Mouse (Mus musculus): ENCODE data around the gene Usp4. TPM values are rescaled to one million over a fixed set of nuclear protein-coding genes. Genes with fewer than 3 reads are reported as not detected.

Usp4 gene
- total and polyA plus RNA-seq, 2 experiments from 2014 or later: 92.0 to 94.4 TPM

DNA sequence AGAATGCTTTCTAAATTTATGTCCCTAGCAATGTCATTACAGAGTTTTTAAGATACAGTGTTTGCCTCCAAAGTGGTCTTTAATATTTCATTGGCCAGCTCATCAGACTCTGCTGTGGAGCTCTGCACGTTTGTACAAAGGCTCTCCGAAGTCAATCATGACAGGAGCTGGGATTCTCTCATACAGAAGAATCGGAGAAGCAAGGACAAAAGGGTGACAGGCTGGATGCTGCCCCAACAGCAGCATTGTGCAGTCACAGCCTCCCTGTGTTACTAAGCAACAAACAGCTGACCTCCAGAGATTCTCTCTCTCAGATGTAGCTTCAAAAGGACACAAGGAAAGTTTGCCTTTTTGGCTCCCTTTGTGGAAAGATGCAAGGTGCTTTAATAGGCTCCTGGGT, 88.5 kb downstream of the Usp4 start, which contains the start of gene BC048562:
BC048562 (plus strand) TSS at position 301 of the 400 bp plus-strand sequence.
- H3K27me3 ChIP-seq (ENCODE audit: insufficient read depth, low read length): no peaks in the 10 kb centered on the region
- H3K9ac ChIP-seq (replicated peaks; ENCODE audit: low read length): no peak within 1 kb of the TSS
- 0 out of 2 replicates have a peak, but pooled peaks have one; percentile 32 for ATAC-seq
- H3K4me1 ChIP-seq (ENCODE audit: insufficient read depth, low read length): peaks cover 4% of the 10 kb centered on the region; the same call in 1 of the 2 replicates
- TF ChIP-seq CTCF (IDR thresholded peaks at IDR 0.05; ENCODE audit: low read depth): no peak
- H3K27ac ChIP-seq: no peak within 1 kb of the TSS
- no peak within 1 kb of the TSS for H3K4me2 ChIP-seq (ENCODE audit: low read depth, low read length)
- no peak within 1 kb of the TSS for H3K4me3 ChIP-seq (ENCODE audit: low read length)
- H3K36me3 ChIP-seq (ENCODE audit: insufficient read depth, low read length): no peaks in the 10 kb centered on the region
- DNase-seq (ENCODE audit: low spot score): peak; percentile 31
- WGBS: 24% methylated on average over 3 of the region's 3 CpGs
- H3K9me3 ChIP-seq (ENCODE audit: low read length): no peaks in the 10 kb centered on the region

GRCm38 (mm10) chr9:108439176-108439575, 91.5 kb downstream of the Usp4 start:
- ATAC-seq (no peak), DNase-seq (ENCODE audit: low spot score) (peak; percentile 52)
- Histone ChIP-seq H3K4me3 (ENCODE audit: low read length) (no peak overlapping the region), H3K4me2 (ENCODE audit: low read depth, low read length) (no peak overlapping the region), H3K4me1 (ENCODE audit: insufficient read depth, low read length) (peaks cover 4% of the 10 kb centered on the region; the same call in 1 of the 2 replicates), H3K27ac (peak overlapping the region; percentile 11; the same call in 1 of the 2 replicates), H3K36me3 (ENCODE audit: insufficient read depth, low read length) (no peaks in the 10 kb centered on the region), H3K9ac (replicated peaks; ENCODE audit: low read length) (no peak overlapping the region), H3K27me3 (ENCODE audit: insufficient read depth, low read length) (no peaks in the 10 kb centered on the region), H3K9me3 (ENCODE audit: low read length) (no peaks in the 10 kb centered on the region)
- WGBS: 59% methylated on average over 6 of the region's 6 CpGs
- no peak for TF ChIP-seq CTCF (IDR thresholded peaks at IDR 0.05; ENCODE audit: low read depth)

DNA sequence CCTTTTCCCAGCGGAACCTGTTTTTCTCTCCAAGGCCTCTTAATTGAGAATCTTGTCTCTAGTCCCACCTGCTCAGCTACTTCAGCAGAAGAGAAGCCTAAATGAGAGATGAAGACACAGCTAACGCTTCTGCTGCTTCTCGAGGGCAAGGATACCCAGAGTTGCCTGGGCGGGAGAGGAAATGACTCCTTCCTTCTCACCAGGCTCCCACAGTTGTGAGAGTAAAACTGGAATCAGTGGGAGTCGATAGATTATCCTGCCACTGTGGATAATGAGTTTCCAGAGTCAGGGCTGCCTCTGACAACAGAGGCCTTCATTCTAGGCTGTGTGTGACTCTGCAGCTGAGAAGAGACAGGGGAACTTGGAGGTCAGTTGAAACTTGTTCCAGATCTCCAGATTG, 92.8 kb downstream of the Usp4 start:
- Histone ChIP-seq H3K9me3 (ENCODE audit: low read length) (no peaks in the 10 kb centered on the region), H3K4me2 (ENCODE audit: low read depth, low read length) (no peak overlapping the region), H3K9ac (replicated peaks; ENCODE audit: low read length) (no peak overlapping the region), H3K36me3 (ENCODE audit: insufficient read depth, low read length) (no peaks in the 10 kb centered on the region), H3K4me3 (ENCODE audit: low read length) (no peak overlapping the region), H3K27ac (no peak overlapping the region), H3K4me1 (ENCODE audit: insufficient read depth, low read length) (peaks cover 4% of the 10 kb centered on the region; the same call in 1 of the 2 replicates), H3K27me3 (ENCODE audit: insufficient read depth, low read length) (no peaks in the 10 kb centered on the region)
- DNase-seq (ENCODE audit: low spot score) (no peak), ATAC-seq (no peak)
- no peak for TF ChIP-seq CTCF (IDR thresholded peaks at IDR 0.05; ENCODE audit: low read depth)
- WGBS: 61% methylated on average over 5 of the region's 5 CpGs

GRCm38 (mm10) chr9:108441236-108441919, 93.7 kb downstream of the Usp4 start:
- DNase-seq (ENCODE audit: low spot score) (no peak), ATAC-seq (no peak)
- Histone ChIP-seq H3K4me3 (ENCODE audit: low read length) (no peak overlapping the region), H3K36me3 (ENCODE audit: insufficient read depth, low read length) (no peaks in the 10 kb centered on the region), H3K9ac (replicated peaks; ENCODE audit: low read length) (no peak overlapping the region), H3K27ac (no peak overlapping the region), H3K27me3 (ENCODE audit: insufficient read depth, low read length) (no peaks in the 10 kb centered on the region), H3K9me3 (ENCODE audit: low read length) (no peaks in the 10 kb centered on the region), H3K4me1 (ENCODE audit: insufficient read depth, low read length) (peaks cover 4% of the 10 kb centered on the region; the same call in 1 of the 2 replicates), H3K4me2 (ENCODE audit: low read depth, low read length) (no peak overlapping the region)
- TF ChIP-seq CTCF (IDR thresholded peaks at IDR 0.05; ENCODE audit: low read depth): no peak
- WGBS: 66% methylated on average over 11 of the region's 11 CpGs

Other genes starting within 250 kb of the Usp4 start
- 53.9 and 60.7 TPM in 2 replicates for gene Bsn, start 157.5 kb upstream of the Usp4 start, total RNA-seq (2014; rRNA removed)
- 6.5 and 7.4 TPM in 2 replicates for gene Bsn, start 157.5 kb upstream of the Usp4 start, polyA plus RNA-seq (2015; fragmentation: Nextera tagmentation; extraction: Ambion mirVana)
- 127 and 129 TPM in 2 replicates for gene Dag1, start 83.9 kb upstream of the Usp4 start, total RNA-seq (2014; rRNA removed)
- 70.2 and 76.3 TPM in 2 replicates for gene Dag1, start 83.9 kb upstream of the Usp4 start, polyA plus RNA-seq (2015; fragmentation: Nextera tagmentation; extraction: Ambion mirVana)
- gene Nicn1, start 57.4 kb upstream of the Usp4 start, total RNA-seq (2014; rRNA removed): 79.8 and 108 TPM in 2 replicates
- 114 and 118 TPM in 2 replicates for gene Nicn1, start 57.4 kb upstream of the Usp4 start, polyA plus RNA-seq (2015; fragmentation: Nextera tagmentation; extraction: Ambion mirVana)
- gene Amt, start 51.0 kb upstream of the Usp4 start, total RNA-seq (2014; rRNA removed): 22.5 and 27.1 TPM in 2 replicates
- 28.5 and 32.9 TPM in 2 replicates for gene Amt, start 51.0 kb upstream of the Usp4 start, polyA plus RNA-seq (2015; fragmentation: Nextera tagmentation; extraction: Ambion mirVana)
- 105 and 106 TPM in 2 replicates for gene Rhoa, start 41.7 kb upstream of the Usp4 start, total RNA-seq (2014; rRNA removed)
- gene Rhoa, start 41.7 kb upstream of the Usp4 start, polyA plus RNA-seq (2015; fragmentation: Nextera tagmentation; extraction: Ambion mirVana): 268 and 276 TPM in 2 replicates
- gene Tcta, start 41.7 kb upstream of the Usp4 start, total RNA-seq (2014; rRNA removed): 65.2 and 66.5 TPM in 2 replicates
- 79.4 and 80.3 TPM in 2 replicates for gene Tcta, start 41.7 kb upstream of the Usp4 start, polyA plus RNA-seq (2015; fragmentation: Nextera tagmentation; extraction: Ambion mirVana)
- 224 and 226 TPM in 2 replicates for gene Gpx1, start 8.9 kb upstream of the Usp4 start, total RNA-seq (2014; rRNA removed)
- 426 and 460 TPM in 2 replicates for gene Gpx1, start 8.9 kb upstream of the Usp4 start, polyA plus RNA-seq (2015; fragmentation: Nextera tagmentation; extraction: Ambion mirVana)
- gene 1700102P08Rik, start 45.0 kb downstream of the Usp4 start, total RNA-seq (2014; rRNA removed): 0.43 and 2.8 TPM in 2 replicates
- gene 1700102P08Rik, start 45.0 kb downstream of the Usp4 start, polyA plus RNA-seq (2015; fragmentation: Nextera tagmentation; extraction: Ambion mirVana): 0.61 and 0.81 TPM in 2 replicates
- gene Ccdc36, start 80.6 kb downstream of the Usp4 start, total RNA-seq (2014; rRNA removed): 0.97 and 1.2 TPM in 2 replicates
- gene Ccdc36, start 80.6 kb downstream of the Usp4 start, polyA plus RNA-seq (2015; fragmentation: Nextera tagmentation; extraction: Ambion mirVana): 1.7 TPM in 2 replicates
- not detected in 2 replicates for gene BC048562, start 88.6 kb downstream of the Usp4 start, total RNA-seq (2014; rRNA removed)
- not detected in 2 replicates for gene BC048562, start 88.6 kb downstream of the Usp4 start, polyA plus RNA-seq (2015; fragmentation: Nextera tagmentation; extraction: Ambion mirVana)
- gene Ccdc71, start 112.7 kb downstream of the Usp4 start, total RNA-seq (2014; rRNA removed): 32.9 and 37.2 TPM in 2 replicates
- 46.9 and 55.9 TPM in 2 replicates for gene Ccdc71, start 112.7 kb downstream of the Usp4 start, polyA plus RNA-seq (2015; fragmentation: Nextera tagmentation; extraction: Ambion mirVana)
- 62.6 and 72.8 TPM in 2 replicates for gene Klhdc8b, start 113.7 kb downstream of the Usp4 start, total RNA-seq (2014; rRNA removed)
- gene Klhdc8b, start 113.7 kb downstream of the Usp4 start, polyA plus RNA-seq (2015; fragmentation: Nextera tagmentation; extraction: Ambion mirVana): 44.9 and 46.5 TPM in 2 replicates
- gene Lamb2, start 131.9 kb downstream of the Usp4 start, total RNA-seq (2014; rRNA removed): 77.5 and 99.8 TPM in 2 replicates
- gene Lamb2, start 131.9 kb downstream of the Usp4 start, polyA plus RNA-seq (2015; fragmentation: Nextera tagmentation; extraction: Ambion mirVana): 16.0 and 18.6 TPM in 2 replicates
- gene Usp19, start 142.7 kb downstream of the Usp4 start, total RNA-seq (2014; rRNA removed): 87.6 and 104 TPM in 2 replicates
- gene Usp19, start 142.7 kb downstream of the Usp4 start, polyA plus RNA-seq (2015; fragmentation: Nextera tagmentation; extraction: Ambion mirVana): 51.6 and 52.0 TPM in 2 replicates
- 153 and 175 TPM in 2 replicates for gene Qars, start 159.9 kb downstream of the Usp4 start, total RNA-seq (2014; rRNA removed)
- gene Qars, start 159.9 kb downstream of the Usp4 start, polyA plus RNA-seq (2015; fragmentation: Nextera tagmentation; extraction: Ambion mirVana): 55.2 and 58.3 TPM in 2 replicates
- gene Qrich1, start 169.0 kb downstream of the Usp4 start, total RNA-seq (2014; rRNA removed): 226 and 252 TPM in 2 replicates
- gene Qrich1, start 169.0 kb downstream of the Usp4 start, polyA plus RNA-seq (2015; fragmentation: Nextera tagmentation; extraction: Ambion mirVana): 98.1 and 98.7 TPM in 2 replicates
- gene Impdh2, start 212.4 kb downstream of the Usp4 start, total RNA-seq (2014; rRNA removed): 93.8 and 98.3 TPM in 2 replicates
- 103 and 106 TPM in 2 replicates for gene Impdh2, start 212.4 kb downstream of the Usp4 start, polyA plus RNA-seq (2015; fragmentation: Nextera tagmentation; extraction: Ambion mirVana)
- 54.1 and 70.5 TPM in 2 replicates for gene Ndufaf3, start 219.6 kb downstream of the Usp4 start, total RNA-seq (2014; rRNA removed)
- 84.5 and 88.9 TPM in 2 replicates for gene Ndufaf3, start 219.6 kb downstream of the Usp4 start, polyA plus RNA-seq (2015; fragmentation: Nextera tagmentation; extraction: Ambion mirVana)
- 97.3 and 109 TPM in 2 replicates for gene Dalrd3, start 222.0 kb downstream of the Usp4 start, total RNA-seq (2014; rRNA removed)
- 251 and 255 TPM in 2 replicates for gene Dalrd3, start 222.0 kb downstream of the Usp4 start, polyA plus RNA-seq (2015; fragmentation: Nextera tagmentation; extraction: Ambion mirVana)
- 581 and 603 TPM in 2 replicates for gene Wdr6, start 230.9 kb downstream of the Usp4 start, total RNA-seq (2014; rRNA removed)
- gene Wdr6, start 230.9 kb downstream of the Usp4 start, polyA plus RNA-seq (2015; fragmentation: Nextera tagmentation; extraction: Ambion mirVana): 265 and 282 TPM in 2 replicates
- gene P4htm, start 249.8 kb downstream of the Usp4 start, total RNA-seq (2014; rRNA removed): 50.8 and 62.6 TPM in 2 replicates
- gene P4htm, start 249.8 kb downstream of the Usp4 start, polyA plus RNA-seq (2015; fragmentation: Nextera tagmentation; extraction: Ambion mirVana): 38.7 and 38.8 TPM in 2 replicates